Mouse (Mus musculus) kidney, adult 9 months (tissue): ENCODE measurements at regions not wholly inside any gene's neighbourhood (a gene's known extent, or its start where the extent isn't known, plus 50 kb on each side); places are given as distances from the start of the nearest gene placed in this dataset.

Experiments used
- DNase-seq: peaks from one replicate; pipeline ENCODE4 v3.0.0; 2022

DNA sequence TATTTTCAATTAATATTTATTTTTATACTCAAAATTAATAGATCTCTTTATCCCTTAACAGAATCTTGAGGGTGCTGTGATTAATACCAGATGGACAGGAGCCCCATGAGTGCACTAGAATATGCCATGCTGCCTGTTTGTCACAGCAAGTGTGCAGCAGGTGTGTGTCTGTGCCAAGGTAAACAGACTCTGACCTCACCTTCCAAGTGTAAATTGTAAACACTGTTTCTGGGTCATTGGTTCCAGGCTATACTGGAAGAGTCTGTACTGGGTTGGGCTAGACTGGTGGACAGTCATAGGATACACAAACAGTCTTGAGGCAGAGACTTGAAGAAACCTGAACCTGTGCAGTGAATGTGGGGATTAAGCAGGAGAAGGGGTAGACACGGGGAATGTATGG lies 422.2 kb downstream of the Gm21833 start:
- peak; percentile 0 for DNase-seq

DNA sequence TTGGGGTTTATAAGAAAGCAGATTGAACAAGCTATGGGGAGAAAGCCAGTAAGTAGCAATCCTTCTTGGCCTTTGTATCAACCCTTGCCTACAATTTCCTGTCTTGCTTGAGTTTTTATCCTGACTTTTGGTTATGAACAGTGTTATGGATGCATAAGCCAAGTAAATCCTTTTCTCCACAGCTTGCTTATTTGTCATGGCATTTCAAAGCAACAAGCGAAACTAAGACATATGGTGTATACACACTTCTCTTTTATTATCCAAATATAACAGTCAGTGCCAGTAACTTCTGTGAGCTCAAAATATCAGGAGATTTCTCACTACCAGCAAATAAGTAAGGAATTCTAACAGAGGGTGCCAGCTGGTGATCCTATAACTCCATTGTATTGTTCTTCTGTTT lies 426.0 kb downstream of the Gm21833 start:
- no peak for DNase-seq

DNA sequence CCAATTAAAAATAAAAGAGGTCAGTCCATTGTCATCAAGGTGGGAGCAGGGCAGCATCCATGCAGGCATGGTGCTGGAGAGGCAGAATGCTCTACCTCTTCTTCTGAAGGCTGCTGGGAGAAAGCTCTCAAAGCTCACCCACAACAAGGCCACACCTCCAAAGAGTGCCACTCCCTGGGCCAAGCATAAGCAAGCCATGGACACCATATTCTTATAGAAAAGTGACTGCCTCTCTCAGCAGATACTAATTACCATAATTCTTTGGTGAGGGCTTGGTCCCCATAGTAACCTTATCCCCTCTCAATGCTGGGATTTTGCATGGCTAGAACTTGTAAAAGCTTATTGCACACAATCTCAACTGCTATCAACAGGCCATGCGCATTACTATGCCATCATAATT lies 443.7 kb downstream of the Gm21833 start:
- DNase-seq, result no peak

DNA sequence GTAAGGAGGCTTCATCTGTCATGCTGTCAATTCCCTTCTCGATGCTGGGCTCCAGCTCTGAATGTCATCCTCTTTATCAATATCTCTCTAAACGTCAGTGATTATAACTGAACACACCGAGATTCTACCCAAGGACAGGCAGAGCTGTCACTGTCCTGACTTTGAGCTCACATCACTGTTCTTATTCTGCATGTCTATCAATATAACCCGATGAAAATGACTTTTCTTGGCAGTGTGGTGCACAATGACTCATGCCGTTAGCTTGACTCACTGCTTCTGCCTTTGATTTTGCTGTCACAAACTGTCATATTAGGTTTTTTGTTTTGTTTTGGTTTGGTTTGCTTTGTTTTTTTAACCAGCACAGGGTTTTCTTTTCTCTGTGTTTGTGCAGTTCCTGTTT lies 488.1 kb downstream of the Gm21833 start:
- no peak for DNase-seq

DNA sequence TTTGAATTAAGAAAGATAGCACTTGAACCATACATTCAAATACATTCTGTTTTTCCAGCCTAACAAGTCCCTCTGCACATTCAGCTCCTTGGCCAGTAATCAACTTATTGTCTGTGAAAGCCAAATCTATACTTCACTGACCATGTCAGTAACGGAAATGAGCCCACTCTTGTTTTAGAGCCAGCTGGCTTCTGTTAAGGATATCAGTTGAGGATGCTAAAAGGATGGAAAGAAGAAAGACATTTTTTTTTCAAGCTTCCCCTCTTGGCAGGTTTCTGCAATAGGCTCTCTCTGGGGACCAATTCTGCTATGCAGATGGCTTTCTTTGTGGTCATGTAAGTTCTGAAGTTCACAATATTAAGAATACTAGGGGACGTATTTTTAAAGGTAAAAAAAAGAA lies 498.6 kb downstream of the Gm21833 start:
- no peak for DNase-seq

DNA sequence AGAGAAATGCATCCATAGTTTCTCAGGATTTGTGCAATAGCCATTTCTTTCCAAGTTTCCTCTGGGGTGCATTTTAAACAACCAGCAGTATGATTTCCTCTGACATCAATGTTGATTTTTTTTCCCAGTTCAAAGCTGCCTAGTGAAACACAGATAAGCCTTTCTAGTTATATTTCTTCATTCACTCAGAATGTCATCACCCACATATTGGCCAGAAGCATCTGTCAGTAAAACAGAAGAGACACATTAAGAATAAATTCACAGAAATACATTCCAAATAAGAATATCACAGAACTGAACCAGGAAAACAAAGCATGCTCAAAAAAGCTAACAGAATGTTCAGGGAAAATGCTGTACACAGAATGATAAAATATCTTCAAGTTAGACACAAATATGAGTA lies 522.9 kb downstream of the Gm21833 start:
- DNase-seq, result no peak

DNA sequence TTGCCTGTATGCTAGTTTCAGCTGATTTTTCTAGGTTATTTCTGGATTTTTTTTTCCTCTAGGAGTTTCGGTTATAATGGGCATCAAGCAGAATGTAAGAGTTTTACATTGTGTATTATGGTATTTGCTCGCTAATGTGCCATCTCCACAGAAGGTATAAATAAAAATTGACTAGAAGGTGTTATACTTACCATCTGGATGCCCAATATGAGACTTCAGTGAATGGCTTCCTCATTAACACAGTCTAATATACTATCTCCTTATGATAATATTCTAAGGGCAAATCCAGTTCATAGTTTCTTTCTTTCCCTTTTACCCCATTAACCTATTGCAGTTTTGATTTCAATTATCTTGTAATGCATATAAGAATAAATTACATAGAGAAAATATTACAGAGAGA lies 566.4 kb downstream of the Gm21833 start:
- no peak for DNase-seq

DNA sequence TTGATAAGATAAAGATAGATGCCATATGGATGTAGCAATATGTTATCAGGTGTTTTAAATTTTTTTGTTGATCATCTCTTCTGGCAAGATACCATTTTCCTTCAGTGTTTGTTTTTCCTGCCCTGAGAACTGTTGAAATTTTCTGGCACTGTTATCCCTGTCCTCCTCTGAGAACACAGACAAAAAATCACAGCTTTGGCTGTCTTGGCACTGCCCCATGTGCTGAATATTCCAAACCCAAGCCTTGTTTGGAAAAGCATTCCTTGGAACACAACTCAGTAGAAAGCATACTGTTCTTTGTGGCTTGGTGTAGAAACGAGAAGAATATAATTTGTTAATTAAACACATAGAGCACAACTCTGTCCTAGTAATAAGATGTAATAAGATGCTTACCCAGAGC lies 592.5 kb downstream of the Gm21833 start:
- DNase-seq, result no peak

DNA sequence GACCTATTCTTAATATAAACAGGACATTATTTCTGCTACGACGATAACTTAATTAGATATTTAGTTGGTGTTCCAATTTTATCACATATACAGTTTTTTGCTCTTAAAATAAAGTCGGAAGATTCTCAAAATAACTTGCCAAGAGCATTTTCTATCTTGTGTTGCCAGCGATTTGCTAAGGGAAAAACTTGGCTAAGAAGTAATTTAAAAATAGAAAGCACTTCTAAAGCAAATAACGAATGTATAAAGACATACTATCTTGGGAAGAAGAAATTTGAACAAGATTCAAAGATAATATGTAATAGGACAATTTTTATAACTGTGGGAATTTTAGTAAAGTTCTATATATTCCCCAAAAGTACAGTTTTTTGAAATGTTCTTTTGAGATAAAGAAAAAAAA lies 594.9 kb downstream of the Gm21833 start:
- no peak for DNase-seq
